Mouse (Mus musculus) stomach, postnatal 0 days (tissue): Measurements from ENCODE around the gene Capn2. TPM values are rescaled to one million over a fixed set of nuclear protein-coding genes. Genes with fewer than 3 reads are reported as not detected.

ENCODE experiments used
- ATAC-seq: fragments of 200-750 bp; cut with Nextera tagmentation; 2 replicates; pipeline ENCODE4 v1.8.0; 2017; ENCODE audit not compliant: low FRiP score, low TSS enrichment
- DNase-seq: peaks from one replicate; pipeline ENCODE4 v3.0.0-alpha.2; 2016; ENCODE audit warnings: low spot score
- H3K27ac ChIP-seq: fragments of 300-500 bp; sonication (generic); replicated peaks from 2 replicates; pipeline ENCODE4 v1.5.1; 2014; ENCODE audit warnings: mild to moderate bottlenecking, control low read depth
- H3K27me3 ChIP-seq: fragments of 300-500 bp; sonication (generic); 2 replicates; pipeline ENCODE4 v1.6.1; 2014; ENCODE audit warnings: low read length; ENCODE audit not compliant: control insufficient read depth, insufficient read depth
- H3K36me3 ChIP-seq: fragments of 300-500 bp; sonication (generic); 2 replicates; pipeline ENCODE4 v1.6.1; 2014; ENCODE audit warnings: low read length, mixed read lengths; ENCODE audit not compliant: control insufficient read depth, insufficient read depth
- H3K4me1 ChIP-seq: fragments of 300-500 bp; sonication (generic); replicated peaks from 2 replicates; pipeline ENCODE4 v1.6.1; 2014; ENCODE audit warnings: antibody characterized with exemption; ENCODE audit not compliant: control insufficient read depth, insufficient read depth
- H3K4me2 ChIP-seq: fragments of 300-500 bp; sonication (generic); replicated peaks from 2 replicates; pipeline ENCODE4 v1.6.1; 2014; ENCODE audit warnings: low read depth, mild to moderate bottlenecking, control low read depth, moderate library complexity
- H3K4me3 ChIP-seq: fragments of 300-500 bp; sonication (generic); 2 replicates; pipeline ENCODE4 v1.5.1; 2014; ENCODE audit warnings: low read depth, low read length, control low read depth
- H3K9ac ChIP-seq: fragments of 300-500 bp; sonication (generic); 2 replicates; pipeline ENCODE4 v1.6.1; 2014; ENCODE audit warnings: mild to moderate bottlenecking, low read length, control low read depth, mixed read lengths
- H3K9me3 ChIP-seq: fragments of 300-500 bp; sonication (generic); 2 replicates; pipeline ENCODE4 v1.6.1; 2016; ENCODE audit warnings: low read length; ENCODE audit not compliant: control insufficient read depth
- CTCF ChIP-seq: IDR thresholded peaks from 2 replicates; pipeline ENCODE4 v1.5.1; 2016; ENCODE audit warnings: antibody characterized with exemption, low read depth, mild to moderate bottlenecking, moderate library complexity
- EP300 ChIP-seq: optimal IDR thresholded peaks from 2 replicates; pipeline ENCODE3; 2016; ENCODE audit warnings: antibody characterized with exemption
- WGBS: fragments of 180-500 bp; shearing (Covaris S2); extraction: QIAGEN DNeasy Blood & Tissue Kit; methylation state at CpG from one replicate; pipeline ENCODE4 v1.1.7; 2014; 5-methylcytosine and 5-hydroxymethylcytosine counted together
- polyA plus RNA-seq: library from polyadenylated mRNA; unstranded; fragments of >200 nt; fragmentation: Nextera tagmentation; extraction: Ambion mirVana; gene quantifications from 2 replicates; pipeline ENCODE4 v1.2.1, GENCODE M21; 2015

The Capn2 gene
- polyA plus RNA-seq, 1 experiment from 2014 or later: 55.6 TPM

DNA sequence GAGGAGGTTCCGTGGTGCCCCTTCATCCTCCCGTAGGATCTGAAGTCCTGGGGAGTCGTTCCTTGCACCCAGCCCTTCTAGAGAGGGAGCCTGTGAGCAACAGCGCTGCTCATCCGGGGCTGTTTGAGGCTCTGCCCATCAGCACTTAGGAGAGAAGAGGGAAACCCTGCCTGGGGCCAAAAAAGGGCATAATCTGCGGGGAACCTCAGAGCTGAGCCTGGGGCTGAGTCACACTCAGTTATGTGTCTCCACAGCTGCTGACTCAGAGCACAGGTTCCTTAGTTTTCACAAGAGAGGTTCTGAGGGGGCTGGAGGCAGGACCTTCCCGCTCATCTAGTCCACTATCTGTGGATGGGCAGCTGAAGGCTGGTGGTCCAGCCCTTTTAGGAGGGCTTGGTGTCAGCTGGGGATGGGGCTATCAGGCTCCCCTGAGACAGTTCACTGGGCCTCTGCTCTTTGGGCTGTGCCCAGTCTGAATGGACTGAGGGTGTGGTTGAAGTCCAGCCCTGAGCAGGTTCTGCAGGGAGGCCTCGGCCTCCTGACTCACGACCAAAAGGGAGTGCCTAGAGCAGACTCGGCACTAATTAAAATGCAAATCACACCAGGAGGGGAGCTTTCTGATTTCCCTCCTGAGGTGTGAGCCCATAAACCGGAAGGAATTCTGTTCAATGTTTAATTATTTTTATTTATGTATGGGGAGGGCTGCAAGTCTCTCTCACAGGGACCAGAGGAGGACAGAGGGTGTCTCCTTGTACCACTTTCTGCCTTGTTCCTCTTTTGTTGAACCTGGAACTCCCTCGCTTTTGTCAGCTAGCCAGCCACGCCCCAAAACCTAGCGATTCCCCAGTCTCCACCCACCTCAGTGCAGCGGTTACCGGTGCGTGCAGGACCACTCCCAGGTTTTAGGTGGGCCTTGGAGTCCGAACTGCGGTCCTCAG is 10.8 kb upstream of the Capn2 start:
- H3K4me3 ChIP-seq: no peak overlapping the region
- TF ChIP-seq EP300 (no peak), CTCF (peak; percentile 44)
- no peaks in the 10 kb centered on the region for H3K27me3 ChIP-seq
- ATAC-seq: peak; percentile 96
- H3K4me2 ChIP-seq: peak overlapping the region; percentile 41
- peak; percentile 83 for DNase-seq
- H3K9me3 ChIP-seq: 0 out of 2 replicates have a peak, but pooled peaks cover 2% of the 10 kb centered on the region
- peaks cover 8% of the 10 kb centered on the region for H3K4me1 ChIP-seq
- H3K9ac ChIP-seq: peak overlapping the region; percentile 31; the same call in 1 of the 2 replicates
- WGBS: 13% methylated on average over 19 of the region's 19 CpGs
- peak overlapping the region; percentile 94 for H3K27ac ChIP-seq
- H3K36me3 ChIP-seq: no peaks in the 10 kb centered on the region

DNA sequence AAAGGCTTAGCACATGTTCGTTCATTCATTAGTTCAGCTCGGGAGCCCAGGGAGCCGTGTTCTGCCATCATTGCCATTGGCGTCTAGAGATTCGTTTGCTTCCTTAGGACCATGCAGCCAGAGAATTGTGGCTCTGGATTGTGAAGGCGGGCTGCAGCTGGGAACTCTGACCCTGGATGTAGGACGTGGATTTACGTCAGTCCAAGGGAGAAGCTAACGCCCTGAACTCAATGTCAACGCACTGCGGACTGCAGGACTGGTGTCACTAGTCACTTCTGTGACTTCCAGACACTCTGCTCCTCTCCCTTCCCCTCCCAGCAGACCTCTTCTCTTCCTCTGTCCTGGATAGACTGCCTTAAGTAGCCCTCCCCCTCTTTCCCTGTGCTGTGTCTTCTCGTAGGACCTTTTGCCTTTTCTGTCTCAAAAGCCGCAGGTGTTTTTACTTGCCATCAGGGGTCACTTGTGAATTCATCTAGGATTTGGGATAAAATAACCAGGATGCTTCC is 9.9 kb upstream of the Capn2 start:
- H3K9me3 ChIP-seq: no peaks in the 10 kb centered on the region
- no peak overlapping the region for H3K4me3 ChIP-seq
- WGBS: 53% methylated on average over 13 of the region's 13 CpGs
- H3K9ac ChIP-seq: 0 out of 2 replicates have a peak overlapping the region, but pooled peaks have one; percentile 31
- ATAC-seq: 0 out of 2 replicates have a peak, but pooled peaks have one; percentile 7
- no peak for DNase-seq
- H3K36me3 ChIP-seq: no peaks in the 10 kb centered on the region
- H3K4me2 ChIP-seq: peak overlapping the region; percentile 41
- H3K27me3 ChIP-seq: no peaks in the 10 kb centered on the region
- peaks cover 8% of the 10 kb centered on the region for H3K4me1 ChIP-seq
- peak overlapping the region; percentile 94 for H3K27ac ChIP-seq
- no peak for TF ChIP-seq EP300
- no peak for TF ChIP-seq CTCF

DNA sequence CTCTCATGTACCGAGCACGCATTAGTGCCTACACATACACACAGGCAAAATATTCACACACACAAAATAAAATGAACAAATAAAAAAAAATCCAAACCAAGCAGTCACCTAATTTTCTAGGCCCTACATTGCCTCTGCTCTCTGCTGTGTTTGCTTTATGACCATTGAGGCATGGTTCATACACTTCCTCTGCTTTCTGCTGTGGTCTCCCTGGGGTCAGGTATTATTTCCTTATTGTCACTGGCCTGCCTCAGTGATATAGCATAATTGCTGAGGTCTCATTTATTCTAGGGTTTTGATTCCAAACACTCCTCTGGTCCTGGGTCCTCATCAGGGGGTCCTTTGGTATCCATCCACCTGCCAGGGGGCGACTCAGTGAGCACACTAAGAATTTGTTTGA is 8.2 kb upstream of the Capn2 start:
- no peaks in the 10 kb centered on the region for H3K36me3 ChIP-seq
- DNase-seq (no peak), ATAC-seq (no peak)
- 88% methylated on average over 3 of the region's 3 CpGs for WGBS
- no peak overlapping the region for H3K4me3 ChIP-seq
- peaks cover 13% of the 10 kb centered on the region for H3K4me1 ChIP-seq
- TF ChIP-seq EP300: no peak
- H3K9ac ChIP-seq: no peak overlapping the region
- no peak overlapping the region for H3K27ac ChIP-seq
- H3K27me3 ChIP-seq: no peaks in the 10 kb centered on the region
- H3K9me3 ChIP-seq: no peaks in the 10 kb centered on the region
- no peak overlapping the region for H3K4me2 ChIP-seq

DNA sequence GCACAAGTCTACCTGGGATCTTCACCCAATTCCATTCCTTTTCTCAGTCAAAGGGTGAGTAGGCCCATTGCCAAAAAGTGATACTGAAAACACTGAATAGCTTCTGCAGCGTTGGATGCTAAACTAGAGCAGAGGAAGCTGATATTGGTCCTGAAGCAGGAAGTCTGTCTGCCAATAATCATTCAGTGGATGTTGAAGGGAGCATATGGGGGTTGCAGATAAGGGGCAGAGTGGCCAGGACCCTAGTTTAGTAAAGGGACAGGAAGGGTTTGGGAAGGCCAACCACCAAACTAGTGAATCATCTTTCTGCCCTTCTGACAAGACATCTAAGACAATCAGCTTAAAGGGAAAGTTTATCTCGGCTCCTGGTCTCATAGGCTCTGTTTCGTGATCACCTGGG is 6.3 kb upstream of the Capn2 start:
- WGBS: 83% methylated on average over 3 of the region's 3 CpGs

DNA sequence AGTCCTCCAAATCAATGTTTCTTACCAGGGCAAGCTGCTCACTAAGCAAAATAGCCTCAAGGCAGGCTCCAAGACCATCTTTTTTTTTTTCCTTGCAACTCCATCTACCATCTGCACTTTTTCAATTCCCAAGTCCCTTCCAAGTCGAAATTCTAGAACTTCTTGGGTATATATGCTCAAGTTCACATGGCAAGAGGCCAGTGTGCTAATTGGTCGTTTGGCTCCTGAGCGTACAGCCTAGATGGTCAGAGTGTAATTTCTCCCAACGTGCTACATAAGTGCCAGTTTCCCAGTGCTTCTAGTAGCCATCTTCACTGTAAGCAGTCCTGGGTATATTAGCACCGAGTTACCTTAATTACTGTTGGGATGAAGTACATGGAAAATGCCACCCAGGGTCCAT is 5.6 kb upstream of the Capn2 start:
- H3K27ac ChIP-seq: no peak overlapping the region
- no peak for ATAC-seq
- H3K9ac ChIP-seq: no peak overlapping the region
- no peaks in the 10 kb centered on the region for H3K9me3 ChIP-seq
- no peak overlapping the region for H3K4me2 ChIP-seq
- H3K4me1 ChIP-seq: peaks cover 13% of the 10 kb centered on the region
- no peak overlapping the region for H3K4me3 ChIP-seq
- no peak for DNase-seq
- no peaks in the 10 kb centered on the region for H3K36me3 ChIP-seq
- 68% methylated on average over 5 of the region's 5 CpGs for WGBS
- H3K27me3 ChIP-seq: no peaks in the 10 kb centered on the region
- no peak for TF ChIP-seq CTCF
- TF ChIP-seq EP300: no peak

More for the DNA sequence above, 6.3 kb upstream of the Capn2 start:
- H3K4me2 ChIP-seq: no peak overlapping the region
- H3K4me1 ChIP-seq: peaks cover 16% of the 10 kb centered on the region
- H3K9me3 ChIP-seq: no peaks in the 10 kb centered on the region
- TF ChIP-seq CTCF: no peak
- TF ChIP-seq EP300: no peak
- H3K4me3 ChIP-seq: no peak overlapping the region
- DNase-seq: no peak
- ATAC-seq: no peak
- H3K27ac ChIP-seq: no peak overlapping the region
- H3K27me3 ChIP-seq: no peaks in the 10 kb centered on the region
- H3K9ac ChIP-seq: no peak overlapping the region
- no peaks in the 10 kb centered on the region for H3K36me3 ChIP-seq
